Mouse (Mus musculus) thymus, postnatal 4 days (tissue): Measurements from ENCODE around the gene 4933411K16Rik.
A peak's percentile ranks its signal among the peaks of the same experiment; 100 is the strongest.
"Not testable (repeated sequence)": the region's sequence is repeated elsewhere in the genome, so short reads cannot be mapped to it uniquely, and the experiment has no call there.

Experiments
- DNase-seq: peaks from one replicate; pipeline ENCODE4 v3.0.0; 2021

Gene 4933411K16Rik

DNA sequence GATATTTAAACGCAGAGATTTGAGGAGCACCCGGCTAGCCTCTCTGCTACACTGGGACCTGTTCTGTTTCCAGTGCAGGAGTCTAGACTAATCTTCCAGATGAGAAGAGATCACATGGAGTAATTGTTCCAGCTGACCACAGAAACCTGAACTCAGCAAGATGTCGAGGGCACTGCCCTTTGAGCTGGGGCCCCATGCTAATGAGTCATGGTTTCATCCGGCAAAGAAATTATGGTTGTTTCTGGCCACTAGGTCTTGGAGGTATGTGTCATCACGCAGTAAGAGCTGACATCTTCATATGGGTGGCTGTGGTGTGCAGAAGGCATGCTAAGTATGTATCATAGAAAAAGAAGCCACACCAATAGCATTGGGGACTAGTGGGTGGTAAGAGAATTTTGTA, 27.9 kb downstream of the 4933411K16Rik start:
- DNase-seq, result no peak

DNA sequence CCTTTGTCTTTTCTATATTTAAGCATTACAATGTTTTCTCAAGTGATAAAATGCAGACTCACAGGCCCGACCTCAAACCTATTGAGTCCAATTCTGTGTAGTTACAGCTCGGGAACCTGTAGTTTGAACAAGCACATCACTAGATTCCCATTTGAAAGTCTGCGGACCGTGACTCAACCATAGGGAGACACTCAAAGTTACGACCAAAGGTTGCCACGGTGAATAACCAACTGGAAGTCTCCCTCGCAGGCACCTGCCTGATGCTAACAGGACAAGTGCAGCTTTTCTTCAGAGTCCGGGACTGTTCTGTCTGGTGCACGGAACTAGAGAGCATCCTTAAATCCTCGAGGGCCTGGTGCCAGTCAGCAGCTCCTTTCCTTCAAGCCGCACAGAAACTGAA, 28.4 kb downstream of the 4933411K16Rik start:
- no peak for DNase-seq

DNA sequence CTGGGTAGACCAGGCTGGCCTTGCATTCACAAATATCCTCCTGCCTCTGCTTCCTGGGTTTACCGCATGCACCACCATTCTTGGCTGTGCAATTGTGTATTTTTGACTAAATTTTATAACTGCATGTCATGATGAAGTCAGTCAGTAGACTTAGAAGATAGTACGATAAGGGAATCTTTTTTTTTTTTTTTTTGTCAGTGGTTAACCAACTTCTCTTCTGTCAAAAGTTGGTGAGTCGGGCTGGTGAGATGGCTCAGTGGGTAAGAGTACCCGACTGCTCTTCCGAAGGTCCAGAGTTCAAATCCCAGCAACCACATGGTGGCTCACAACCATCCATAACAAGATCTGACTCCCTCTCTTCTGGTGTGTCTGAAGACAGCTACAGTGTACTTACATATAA, 29.6 kb downstream of the 4933411K16Rik start:
- DNase-seq, result not testable (repeated sequence)

DNA sequence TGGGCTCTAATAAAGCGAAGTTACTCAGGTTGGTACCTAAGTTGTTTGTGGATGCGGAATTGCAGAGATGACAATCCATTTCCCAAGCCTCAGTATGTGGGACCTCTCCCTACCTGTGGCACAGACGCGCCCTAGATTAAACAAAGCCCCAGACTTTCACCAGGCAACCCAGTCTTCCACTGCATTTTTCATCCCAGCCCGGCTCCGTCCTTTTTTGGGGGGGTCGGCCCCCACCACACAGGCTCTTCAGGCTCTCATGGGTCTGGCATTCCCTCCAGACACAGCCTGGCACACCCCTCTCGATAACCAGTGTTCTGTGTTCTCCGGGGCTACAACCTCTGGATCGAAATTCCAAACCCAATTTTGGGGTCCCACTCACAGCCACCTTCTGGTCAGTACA, 33.6 kb downstream of the 4933411K16Rik start:
- DNase-seq, result no peak

DNA sequence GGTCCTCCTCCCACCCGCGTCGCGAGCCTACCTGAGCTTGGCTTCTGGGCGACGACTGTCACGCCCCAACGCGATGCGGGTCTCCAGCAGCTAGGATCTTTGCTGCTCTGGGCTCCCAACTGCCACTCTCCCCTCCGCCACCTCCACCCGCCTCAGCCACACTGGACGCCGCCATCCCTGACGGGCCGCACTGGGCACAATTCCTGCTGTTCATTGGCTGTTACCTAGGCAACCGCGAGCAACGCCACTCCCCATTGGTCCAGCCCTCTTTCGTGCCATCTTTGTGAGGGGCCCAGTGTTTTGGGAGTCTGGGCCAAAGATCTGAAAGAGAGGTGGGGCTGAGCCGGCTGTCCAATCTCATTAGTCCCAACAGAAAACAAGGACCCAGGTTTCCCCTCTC, 34.1 kb downstream of the 4933411K16Rik start, which contains the start of gene Morn4:
Gene Morn4, minus strand, starts transcription at position 192 of the 400 bp plus-strand sequence.
- DNase-seq, result peak; percentile 62

DNA sequence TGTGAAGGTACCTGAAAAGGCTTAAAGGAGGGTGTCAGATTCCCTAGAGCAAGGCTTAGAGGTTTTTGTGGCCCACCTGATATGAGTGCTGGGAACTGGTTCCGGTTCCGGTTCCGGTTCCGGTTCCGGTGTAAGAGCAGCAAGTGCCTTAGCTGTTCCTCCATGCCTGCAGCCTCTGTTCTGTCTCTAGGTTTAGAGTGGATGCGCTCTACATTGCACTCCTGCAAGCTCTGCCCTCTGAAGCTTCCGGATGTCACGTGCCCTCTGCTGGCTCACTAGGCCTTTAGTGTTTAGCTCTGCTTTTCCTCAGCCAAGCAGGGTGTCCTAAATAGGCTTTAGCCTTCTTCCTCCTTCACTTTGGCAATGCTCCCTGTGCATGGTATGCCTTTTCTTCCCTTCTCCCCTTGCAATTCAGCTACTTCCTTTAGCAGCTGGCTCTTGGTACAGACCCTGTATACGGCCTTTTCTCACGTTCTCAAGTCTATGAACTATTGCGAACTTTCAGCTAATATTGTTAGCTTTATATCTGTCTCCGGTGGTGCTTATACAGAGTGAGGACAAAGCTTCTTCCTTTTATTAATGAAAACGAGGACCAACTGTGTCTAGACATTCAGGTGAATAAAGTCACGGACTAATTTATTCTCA, 37.2 kb downstream of the 4933411K16Rik start:
- peak; percentile 81 for DNase-seq

DNA sequence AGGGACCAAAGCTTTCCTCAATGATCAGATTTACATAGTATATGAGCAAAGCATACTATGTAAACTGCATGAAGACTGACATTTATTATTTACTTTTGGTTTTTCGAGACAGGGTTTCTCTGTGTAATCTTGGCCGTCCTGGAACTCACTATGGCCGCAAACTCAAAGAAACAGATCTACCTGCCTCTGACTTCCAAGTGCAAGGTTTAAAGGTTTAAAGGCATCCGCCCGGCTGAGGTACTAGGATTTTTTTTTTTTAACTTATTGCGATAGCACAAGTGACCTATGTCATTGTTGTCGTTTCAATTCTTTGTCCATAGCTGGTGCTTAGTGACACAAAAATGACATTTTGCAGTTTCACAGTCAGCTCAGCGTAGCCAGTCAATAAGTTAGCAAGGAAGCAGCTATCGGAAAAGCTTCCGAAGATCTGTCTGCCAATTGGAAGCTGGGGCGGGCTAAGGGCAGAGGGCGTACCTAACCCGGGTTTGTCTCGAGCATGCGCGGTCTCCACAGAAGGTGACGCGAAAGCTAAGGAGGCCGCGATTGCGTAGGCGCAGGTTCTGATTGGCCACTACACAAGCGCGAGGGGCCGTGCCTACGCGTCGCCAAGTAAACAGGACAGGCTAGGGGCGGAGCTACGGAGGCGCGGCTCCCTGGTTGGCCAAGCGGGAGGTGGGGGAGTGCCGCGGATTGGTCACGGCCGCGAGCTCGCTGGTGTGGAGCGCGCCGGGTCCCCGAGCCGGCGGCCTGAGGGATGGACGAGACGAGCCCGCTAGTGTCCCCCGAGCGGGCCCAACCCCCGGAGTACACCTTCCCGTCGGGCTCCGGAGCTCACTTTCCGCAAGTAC, 37.9 kb downstream of the 4933411K16Rik start, which contains the start of gene Pi4k2a:
Gene Pi4k2a, plus strand, starts transcription at position 723 of the 848 bp plus-strand sequence.
- peak; percentile 98 for DNase-seq

DNA sequence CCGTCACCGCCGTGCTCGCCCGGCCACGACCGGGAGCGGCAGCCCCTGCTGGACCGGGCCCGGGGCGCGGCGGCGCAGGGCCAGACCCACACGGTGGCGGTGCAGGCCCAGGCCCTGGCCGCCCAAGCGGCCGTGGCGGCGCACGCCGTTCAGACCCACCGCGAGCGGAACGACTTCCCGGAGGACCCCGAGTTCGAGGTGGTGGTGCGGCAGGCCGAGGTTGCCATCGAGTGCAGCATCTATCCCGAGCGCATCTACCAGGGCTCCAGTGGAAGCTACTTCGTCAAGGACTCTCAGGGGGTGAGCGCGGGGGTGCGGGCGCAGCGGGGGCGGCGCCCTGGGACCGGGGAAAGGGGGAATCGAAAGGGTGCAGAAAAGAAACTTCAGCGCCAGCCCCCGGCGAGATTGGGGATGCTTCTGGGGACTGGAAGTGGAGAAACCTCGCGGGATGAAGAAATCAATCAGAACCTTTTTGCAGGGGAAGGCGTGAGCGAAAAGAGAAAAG, 38.6 kb downstream of the 4933411K16Rik start:
- DNase-seq, result peak; percentile 67

DNA sequence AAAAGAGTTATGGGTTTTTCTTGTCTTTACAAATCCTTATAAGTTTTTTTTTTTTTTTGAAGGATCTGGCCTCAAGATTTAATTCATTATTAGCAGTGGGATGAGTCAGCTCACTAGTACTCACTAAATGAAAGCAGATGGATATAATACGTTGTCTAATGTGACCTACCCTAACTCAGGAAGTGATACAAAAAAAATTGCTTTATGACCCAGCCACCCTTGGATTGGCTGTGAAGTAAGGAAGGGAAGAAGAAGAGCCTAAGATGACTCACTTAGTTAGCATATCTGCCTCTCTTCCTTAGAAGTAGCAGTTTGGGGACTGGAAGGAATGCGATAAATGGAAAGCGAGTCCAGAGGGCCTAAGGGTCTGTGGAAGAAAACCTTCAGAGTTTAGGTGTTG, 47.4 kb downstream of the 4933411K16Rik start:
- DNase-seq, result no peak
